Mouse (Mus musculus) stomach, postnatal 0 days (tissue): ENCODE results near the gene Gm10134. TPM values are rescaled to one million over a fixed set of nuclear protein-coding genes. Genes with fewer than 3 reads are reported as not detected.

ENCODE experiments used
- ATAC-seq: fragments of 200-750 bp; cut with Nextera tagmentation; 2 replicates; pipeline ENCODE4 v1.8.0; 2017; ENCODE audit not compliant: low FRiP score, low TSS enrichment
- DNase-seq: peaks from one replicate; pipeline ENCODE4 v3.0.0-alpha.2; 2016; ENCODE audit warnings: low spot score
- H3K27ac ChIP-seq: fragments of 300-500 bp; sonication (generic); replicated peaks from 2 replicates; pipeline ENCODE4 v1.5.1; 2014; ENCODE audit warnings: mild to moderate bottlenecking, control low read depth
- H3K27me3 ChIP-seq: fragments of 300-500 bp; sonication (generic); 2 replicates; pipeline ENCODE4 v1.6.1; 2014; ENCODE audit warnings: low read length; ENCODE audit not compliant: control insufficient read depth, insufficient read depth
- H3K36me3 ChIP-seq: fragments of 300-500 bp; sonication (generic); 2 replicates; pipeline ENCODE4 v1.6.1; 2014; ENCODE audit warnings: low read length, mixed read lengths; ENCODE audit not compliant: control insufficient read depth, insufficient read depth
- H3K4me1 ChIP-seq: fragments of 300-500 bp; sonication (generic); replicated peaks from 2 replicates; pipeline ENCODE4 v1.6.1; 2014; ENCODE audit warnings: antibody characterized with exemption; ENCODE audit not compliant: control insufficient read depth, insufficient read depth
- H3K4me2 ChIP-seq: fragments of 300-500 bp; sonication (generic); replicated peaks from 2 replicates; pipeline ENCODE4 v1.6.1; 2014; ENCODE audit warnings: low read depth, mild to moderate bottlenecking, control low read depth, moderate library complexity
- H3K4me3 ChIP-seq: fragments of 300-500 bp; sonication (generic); 2 replicates; pipeline ENCODE4 v1.5.1; 2014; ENCODE audit warnings: low read depth, low read length, control low read depth
- H3K9ac ChIP-seq: fragments of 300-500 bp; sonication (generic); 2 replicates; pipeline ENCODE4 v1.6.1; 2014; ENCODE audit warnings: mild to moderate bottlenecking, low read length, control low read depth, mixed read lengths
- H3K9me3 ChIP-seq: fragments of 300-500 bp; sonication (generic); 2 replicates; pipeline ENCODE4 v1.6.1; 2016; ENCODE audit warnings: low read length; ENCODE audit not compliant: control insufficient read depth
- CTCF ChIP-seq: IDR thresholded peaks from 2 replicates; pipeline ENCODE4 v1.5.1; 2016; ENCODE audit warnings: antibody characterized with exemption, low read depth, mild to moderate bottlenecking, moderate library complexity
- EP300 ChIP-seq: optimal IDR thresholded peaks from 2 replicates; pipeline ENCODE3; 2016; ENCODE audit warnings: antibody characterized with exemption
- WGBS: fragments of 180-500 bp; shearing (Covaris S2); extraction: QIAGEN DNeasy Blood & Tissue Kit; methylation state at CpG from one replicate; pipeline ENCODE4 v1.1.7; 2014; 5-methylcytosine and 5-hydroxymethylcytosine counted together
- polyA plus RNA-seq: library from polyadenylated mRNA; unstranded; fragments of >200 nt; fragmentation: Nextera tagmentation; extraction: Ambion mirVana; gene quantifications from 2 replicates; pipeline ENCODE4 v1.2.1, GENCODE M21; 2015

Gene Gm10134
- polyA plus RNA-seq, 1 experiment from 2014 or later: 6.2 TPM

- ATAC-seq: peak; percentile 88
- H3K36me3 ChIP-seq: no peaks in the 10 kb centered on the region
- TF ChIP-seq EP300 (no peak), CTCF (no peak)
- peak overlapping the region; percentile 48 for H3K9ac ChIP-seq
- peaks cover 28% of the 10 kb centered on the region for H3K4me1 ChIP-seq
- peak; percentile 89 for DNase-seq
- 21% methylated on average over 11 of the region's 11 CpGs for whole genome bisulfite sequencing
- no peak overlapping the region for H3K4me3 ChIP-seq
- H3K4me2 ChIP-seq: peak overlapping the region; percentile 18; the same call in 1 of the 2 replicates
- peak overlapping the region; percentile 95 for H3K27ac ChIP-seq
- H3K9me3 ChIP-seq: no peaks in the 10 kb centered on the region
- no peaks in the 10 kb centered on the region for H3K27me3 ChIP-seq
Observed at GRCm38 (mm10) chr2:28525219-28525942, 19.5 kb downstream of the Gm10134 start.

- Histone ChIP-seq H3K9ac (peak overlapping the region; percentile 43), H3K9me3 (no peaks in the 10 kb centered on the region), H3K4me3 (no peak overlapping the region), H3K4me1 (peaks cover 28% of the 10 kb centered on the region), H3K27me3 (no peaks in the 10 kb centered on the region), H3K4me2 (0 out of 2 replicates have a peak overlapping the region, but pooled peaks have one; percentile 18), H3K27ac (peak overlapping the region; percentile 95), H3K36me3 (no peaks in the 10 kb centered on the region)
- DNase-seq (peak; percentile 60), ATAC-seq (peak; percentile 33)
- TF ChIP-seq EP300 (no peak), CTCF (peak; percentile 69)
- WGBS: 27% methylated on average over 12 of the region's 12 CpGs
Observed at GRCm38 (mm10) chr2:28525943-28526876, 20.3 kb downstream of the Gm10134 start.

- peak overlapping the region; percentile 56 for H3K27ac ChIP-seq
- TF ChIP-seq EP300 (no peak), CTCF (no peak)
- ATAC-seq (no peak), DNase-seq (no peak)
- H3K9ac ChIP-seq: no peak overlapping the region
- no peaks in the 10 kb centered on the region for H3K27me3 ChIP-seq
- no peak overlapping the region for H3K4me3 ChIP-seq
- 82% methylated on average over 20 of the region's 20 CpGs for WGBS
- no peaks in the 10 kb centered on the region for H3K36me3 ChIP-seq
- H3K4me1 ChIP-seq: peaks cover 24% of the 10 kb centered on the region
- H3K9me3 ChIP-seq: no peaks in the 10 kb centered on the region
- H3K4me2 ChIP-seq: no peak overlapping the region
Observed at GRCm38 (mm10) chr2:28527436-28528353, 21.8 kb downstream of the Gm10134 start.

DNA sequence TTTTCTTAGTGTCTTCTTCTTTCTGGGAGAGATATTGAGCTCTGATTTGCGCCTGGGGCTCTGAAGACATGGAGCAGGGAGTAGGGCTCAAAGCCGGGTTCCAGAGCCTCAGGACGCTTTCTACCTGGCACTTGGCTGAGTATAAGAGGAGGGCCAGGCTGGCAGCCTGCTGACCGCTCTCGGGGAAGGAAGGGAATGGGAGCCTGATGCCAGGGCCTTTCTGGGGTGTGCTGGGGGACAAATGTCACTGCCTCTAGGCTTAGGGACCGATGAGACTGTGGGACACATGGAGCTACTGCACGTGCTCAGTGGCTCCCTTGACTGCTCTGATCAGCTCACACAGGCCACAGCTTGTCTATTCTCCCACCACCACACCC is 22.4 kb downstream of the Gm10134 start:
- Histone ChIP-seq H3K27ac (peak overlapping the region; percentile 56), H3K4me3 (no peak overlapping the region), H3K4me1 (peaks cover 25% of the 10 kb centered on the region), H3K27me3 (no peaks in the 10 kb centered on the region), H3K9ac (no peak overlapping the region), H3K4me2 (no peak overlapping the region), H3K9me3 (no peaks in the 10 kb centered on the region), H3K36me3 (no peaks in the 10 kb centered on the region)
- no peak for ATAC-seq
- WGBS: 87% methylated on average over 7 of the region's 7 CpGs
- no peak for DNase-seq
- no peak for TF ChIP-seq EP300
- TF ChIP-seq CTCF: no peak

DNA sequence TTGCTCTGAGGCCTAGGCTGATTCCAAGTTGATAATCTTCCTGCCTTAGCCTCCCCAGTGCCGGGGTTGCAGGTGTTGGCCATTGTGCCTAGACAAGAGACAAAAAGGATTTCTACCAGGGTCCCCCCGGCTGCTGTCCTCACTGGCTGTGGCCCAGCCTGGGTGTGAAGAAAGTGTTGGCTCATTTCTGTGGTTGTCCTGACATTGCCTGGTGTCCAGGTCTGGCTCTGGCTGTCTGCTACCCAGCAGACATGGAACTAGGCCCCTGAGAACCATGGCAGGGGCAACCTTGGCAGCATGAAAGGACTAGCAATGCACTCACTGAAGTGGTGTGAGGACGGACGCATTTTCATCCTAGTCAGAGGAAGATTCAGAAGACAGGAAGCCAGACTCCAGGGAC is 24.0 kb downstream of the Gm10134 start:
- Histone ChIP-seq H3K9me3 (no peaks in the 10 kb centered on the region), H3K27ac (peak overlapping the region; percentile 70), H3K4me3 (no peak overlapping the region), H3K4me1 (peaks cover 25% of the 10 kb centered on the region), H3K36me3 (no peaks in the 10 kb centered on the region), H3K27me3 (no peaks in the 10 kb centered on the region), H3K4me2 (no peak overlapping the region), H3K9ac (no peak overlapping the region)
- no peak for DNase-seq
- TF ChIP-seq EP300 (no peak), CTCF (no peak)
- 59% methylated on average over 4 of the region's 4 CpGs for WGBS
- no peak for ATAC-seq
